Mouse (Mus musculus): ENCODE data around the gene Abi3. TPM values are rescaled to one million over a fixed set of nuclear protein-coding genes. Genes with fewer than 3 reads are reported as not detected.

Gene Abi3
- polyA plus RNA-seq, 1 experiment from 2014 or later = 17.0 TPM

DNA sequence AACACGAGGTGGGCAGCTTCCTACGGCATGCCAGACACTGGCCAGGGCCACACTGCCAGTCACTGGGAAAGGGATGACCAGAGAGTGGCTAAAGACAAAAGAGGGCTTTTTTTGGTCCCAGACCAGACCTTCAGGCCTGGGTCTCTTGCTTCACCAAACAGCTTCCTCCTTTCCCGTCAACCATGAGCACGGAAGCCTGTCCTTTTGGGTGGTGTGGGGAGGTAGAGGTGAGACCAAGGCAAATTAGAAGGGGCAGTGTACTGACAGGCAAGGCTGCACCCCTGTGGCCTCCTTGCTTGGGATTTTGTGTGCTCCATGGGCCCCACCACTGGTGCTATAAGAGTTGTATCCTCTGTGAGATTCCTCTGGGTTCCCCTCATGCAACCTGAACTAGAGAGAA is 3.7 kb downstream of the Abi3 start:
- no peak overlapping the region for H3K9ac ChIP-seq
- no peak overlapping the region for H3K27ac ChIP-seq (replicated peaks)
- no peaks in the 10 kb centered on the region for H3K36me3 ChIP-seq
- peaks cover 64% of the 10 kb centered on the region for H3K4me1 ChIP-seq
- WGBS = 64% methylated on average over 4 of the region's 4 CpGs
- H3K27me3 ChIP-seq (replicated peaks) = peaks cover 43% of the 10 kb centered on the region
- peak overlapping the region; percentile 64 for H3K4me2 ChIP-seq
- no peak overlapping the region for H3K4me3 ChIP-seq
- ATAC-seq (ENCODE audit: extremely low read depth, insufficient number of reproducible peaks, low FRiP score, low TSS enrichment) = no peak
- H3K9me3 ChIP-seq = no peaks in the 10 kb centered on the region

DNA sequence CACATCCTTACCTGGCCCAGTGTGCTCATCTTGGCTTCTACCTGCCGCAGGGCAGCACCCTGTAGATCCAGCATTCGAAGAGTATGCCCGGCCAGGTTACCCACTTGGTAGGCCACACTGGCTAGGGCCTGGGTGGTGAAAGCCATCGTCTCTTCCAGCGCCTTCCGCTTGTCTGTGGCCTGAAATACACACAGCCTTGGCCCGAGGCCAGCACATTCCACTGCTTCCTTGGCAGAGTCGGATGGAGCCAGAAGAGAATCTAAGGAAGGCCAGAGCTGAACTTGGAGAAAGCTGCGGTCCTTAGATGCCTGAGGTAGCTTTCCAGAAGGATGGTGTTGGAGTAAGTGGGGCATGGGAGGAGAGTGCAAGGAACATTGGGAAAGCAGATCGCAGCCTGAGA is 5.2 kb downstream of the Abi3 start, which contains the start of gene Gngt2:
TSS of gene Gngt2 (plus strand) at position 158 of the 400 bp plus-strand sequence.
- Histone ChIP-seq H3K4me2 (peak within 1 kb of the TSS; percentile 64), H3K9me3 (no peaks in the 10 kb centered on the region), H3K27me3 (replicated peaks) (peaks cover 48% of the 10 kb centered on the region), H3K9ac (peak within 1 kb of the TSS; percentile 33), H3K4me3 (peak within 1 kb of the TSS; percentile 9), H3K36me3 (no peaks in the 10 kb centered on the region), H3K27ac (replicated peaks) (peak within 1 kb of the TSS; percentile 70), H3K4me1 (peaks cover 64% of the 10 kb centered on the region)
- WGBS = 19% methylated on average over 10 of the region's 10 CpGs
- no peak for ATAC-seq (ENCODE audit: extremely low read depth, insufficient number of reproducible peaks, low FRiP score, low TSS enrichment)

DNA sequence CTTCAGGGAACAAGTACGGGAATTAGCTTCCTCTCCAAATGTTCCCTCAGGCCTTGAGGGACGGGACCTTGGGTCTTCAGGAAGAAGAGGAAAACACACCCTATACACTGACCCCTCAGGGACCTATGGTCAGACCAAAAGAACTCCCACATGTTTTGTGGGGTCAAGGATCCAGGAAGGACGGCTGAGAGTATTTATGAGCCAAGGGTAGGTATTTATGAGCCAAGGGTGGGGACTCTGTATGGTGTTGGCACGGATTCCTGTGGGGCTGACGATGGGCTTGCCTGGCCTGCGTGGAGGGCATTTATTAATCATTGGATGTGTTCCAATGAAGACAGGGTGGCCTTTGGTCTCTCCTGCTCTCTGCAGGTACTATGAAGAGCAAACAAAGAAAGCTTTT is 5.8 kb downstream of the Abi3 start:
- Histone ChIP-seq H3K4me3 (no peak overlapping the region), H3K9ac (no peak overlapping the region; the same call in 1 of the 2 replicates), H3K36me3 (no peaks in the 10 kb centered on the region), H3K4me1 (peaks cover 61% of the 10 kb centered on the region), H3K9me3 (no peaks in the 10 kb centered on the region), H3K27ac (replicated peaks) (peak overlapping the region; percentile 70), H3K27me3 (replicated peaks) (peaks cover 49% of the 10 kb centered on the region), H3K4me2 (peak overlapping the region; percentile 52)
- no peak for ATAC-seq (ENCODE audit: extremely low read depth, insufficient number of reproducible peaks, low FRiP score, low TSS enrichment)
- 56% methylated on average over 6 of the region's 6 CpGs for WGBS

DNA sequence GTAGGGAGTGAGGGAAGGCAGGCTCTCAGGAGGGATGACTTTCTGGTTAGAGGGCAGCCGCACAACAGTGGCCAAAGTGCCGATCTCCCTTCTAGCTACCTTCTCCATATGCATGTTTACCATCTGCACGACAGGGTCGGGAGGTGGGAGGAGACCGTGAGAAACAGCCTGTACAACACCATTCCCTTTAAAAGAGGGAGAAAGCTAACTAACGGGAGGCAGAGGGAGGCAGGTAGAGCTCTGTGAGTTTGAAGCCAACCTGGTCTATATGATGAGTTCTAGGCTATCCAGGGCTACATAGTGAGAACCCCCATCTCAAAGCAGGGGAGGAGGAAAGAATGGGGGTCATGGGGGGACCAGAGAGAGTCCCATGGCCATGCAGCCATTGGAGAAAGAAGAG is 6.4 kb downstream of the Abi3 start:
- ATAC-seq (ENCODE audit: extremely low read depth, insufficient number of reproducible peaks, low FRiP score, low TSS enrichment) = no peak
- H3K27ac ChIP-seq (replicated peaks) = peak overlapping the region; percentile 70
- H3K27me3 ChIP-seq (replicated peaks) = peaks cover 49% of the 10 kb centered on the region
- WGBS = 25% methylated on average over 6 of the region's 6 CpGs
- H3K9me3 ChIP-seq = no peaks in the 10 kb centered on the region
- H3K36me3 ChIP-seq = no peaks in the 10 kb centered on the region
- no peak overlapping the region for H3K4me3 ChIP-seq
- H3K4me2 ChIP-seq = peak overlapping the region; percentile 52
- H3K9ac ChIP-seq = peak overlapping the region; percentile 38
- H3K4me1 ChIP-seq = peaks cover 67% of the 10 kb centered on the region

DNA sequence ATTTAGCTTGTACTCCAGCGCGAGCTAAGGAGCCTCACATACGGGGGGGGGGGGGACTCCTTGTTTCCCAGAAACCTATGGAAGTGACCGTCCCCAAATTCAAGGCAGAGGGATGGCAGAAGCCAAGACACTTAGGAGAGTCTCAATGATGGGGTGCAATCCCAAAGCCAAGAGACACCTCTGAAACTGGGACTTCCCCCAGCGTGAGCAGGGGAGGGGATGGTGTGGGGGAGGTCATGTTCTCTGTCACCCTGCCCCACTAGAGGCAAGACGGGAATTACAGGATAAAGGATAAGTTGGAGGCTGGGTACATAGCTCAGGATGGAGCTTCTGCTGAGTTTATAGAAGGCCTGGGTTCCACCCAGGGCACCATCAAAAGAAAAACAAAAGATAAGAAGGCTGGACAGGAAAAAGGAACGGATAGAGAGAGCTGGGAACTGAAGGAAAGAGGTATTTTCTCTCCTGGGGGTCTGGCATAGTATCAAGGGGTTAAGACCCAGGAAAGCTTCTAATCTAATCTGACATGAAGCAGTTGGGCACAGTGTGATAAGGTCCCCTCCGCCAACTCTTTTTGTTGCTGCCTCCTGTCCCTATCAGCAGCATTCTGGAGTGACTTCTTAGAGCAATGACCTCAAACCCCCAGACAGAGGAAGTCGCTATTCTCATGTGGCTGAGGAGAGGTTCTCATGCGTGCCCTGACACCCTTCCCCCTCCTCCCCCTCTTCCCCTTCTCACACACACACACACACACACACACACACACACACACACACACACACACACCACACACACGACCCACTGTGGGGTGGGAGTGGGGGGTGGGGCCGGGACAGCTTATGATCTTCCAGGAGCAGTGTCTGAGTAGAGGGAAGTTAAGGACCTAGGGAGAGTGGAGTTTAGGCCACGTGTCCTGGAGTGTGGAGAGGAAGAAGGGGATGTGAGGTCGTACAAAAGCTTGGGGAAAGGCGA is 7.2 kb downstream of the Abi3 start:
- peak overlapping the region; percentile 52 for H3K4me2 ChIP-seq
- H3K9ac ChIP-seq = peak overlapping the region; percentile 38; the same call in 1 of the 2 replicates
- peak; percentile 37; the same call in 1 of the 2 replicates for ATAC-seq (ENCODE audit: extremely low read depth, insufficient number of reproducible peaks, low FRiP score, low TSS enrichment)
- H3K4me3 ChIP-seq = 0 out of 2 replicates have a peak overlapping the region, but pooled peaks have one; percentile 16
- H3K27ac ChIP-seq (replicated peaks) = peak overlapping the region; percentile 70
- WGBS = 10% methylated on average over 15 of the region's 15 CpGs
- peaks cover 75% of the 10 kb centered on the region for H3K4me1 ChIP-seq
- peaks cover 52% of the 10 kb centered on the region for H3K27me3 ChIP-seq (replicated peaks)
- H3K36me3 ChIP-seq = no peaks in the 10 kb centered on the region
- no peaks in the 10 kb centered on the region for H3K9me3 ChIP-seq

DNA sequence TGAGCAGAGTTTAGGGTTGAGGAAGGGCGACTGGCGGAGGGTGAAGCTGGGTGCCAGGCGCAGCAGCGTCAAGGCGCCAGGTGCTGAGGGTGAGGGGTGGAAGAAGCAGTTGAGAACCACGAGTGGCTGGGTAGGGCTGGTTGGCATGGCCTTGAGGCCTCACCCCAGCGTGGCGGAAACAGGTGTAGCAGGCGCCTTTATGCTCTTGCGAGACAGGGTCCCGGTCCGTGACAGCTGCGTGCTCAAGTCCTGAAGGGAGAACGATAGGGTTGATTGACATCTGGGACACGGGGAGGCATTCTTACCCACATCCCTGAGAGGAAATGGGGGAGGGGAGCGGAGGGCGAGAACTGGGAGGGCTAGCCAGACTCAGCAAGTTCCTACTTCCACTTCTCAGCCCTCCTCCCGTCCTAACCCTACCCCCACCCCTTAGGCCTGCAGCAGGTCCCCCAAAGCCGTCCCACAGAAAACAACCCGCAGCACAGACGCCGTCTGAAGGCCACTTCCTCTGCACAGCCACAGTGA is 8.1 kb downstream of the Abi3 start:
- Histone ChIP-seq H3K9ac (peak overlapping the region; percentile 52; the same call in 1 of the 2 replicates), H3K4me2 (peak overlapping the region; percentile 52), H3K4me3 (peak overlapping the region; percentile 16; the same call in 1 of the 2 replicates), H3K27ac (replicated peaks) (peak overlapping the region; percentile 70; the same call in 1 of the 2 replicates), H3K4me1 (peaks cover 78% of the 10 kb centered on the region), H3K27me3 (replicated peaks) (peaks cover 60% of the 10 kb centered on the region), H3K36me3 (no peaks in the 10 kb centered on the region), H3K9me3 (no peaks in the 10 kb centered on the region)
- no peak for ATAC-seq (ENCODE audit: extremely low read depth, insufficient number of reproducible peaks, low FRiP score, low TSS enrichment)
- WGBS = 7% methylated on average over 22 of the region's 22 CpGs

DNA sequence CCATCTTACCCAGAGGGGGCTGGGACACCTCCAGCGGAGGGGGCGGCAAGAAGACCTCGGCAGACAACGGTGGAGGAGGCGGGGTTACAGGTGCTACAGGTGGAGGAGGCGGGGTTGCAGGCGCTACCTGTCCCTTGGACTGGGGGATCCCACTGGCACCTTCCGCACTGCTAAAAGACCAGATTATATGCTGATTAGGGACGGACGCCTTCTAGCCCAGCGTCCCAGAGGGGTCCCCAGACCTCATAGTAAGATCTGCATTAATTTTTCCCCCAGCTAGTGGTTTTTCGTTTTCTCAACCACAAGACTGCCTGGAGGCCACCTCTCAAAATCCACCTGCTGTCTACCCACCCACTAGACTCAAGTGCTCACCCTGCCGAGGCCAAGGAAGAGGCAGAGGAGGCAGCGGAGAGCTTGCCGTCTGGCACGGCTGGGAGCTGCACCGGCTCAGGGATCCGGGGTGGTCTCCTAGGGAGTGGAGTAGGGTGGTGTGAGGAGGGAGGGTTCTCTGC is 8.6 kb downstream of the Abi3 start:
- no peaks in the 10 kb centered on the region for H3K9me3 ChIP-seq
- peak overlapping the region; percentile 16; the same call in 1 of the 2 replicates for H3K4me3 ChIP-seq
- no peaks in the 10 kb centered on the region for H3K36me3 ChIP-seq
- ATAC-seq (ENCODE audit: extremely low read depth, insufficient number of reproducible peaks, low FRiP score, low TSS enrichment) = no peak
- peaks cover 78% of the 10 kb centered on the region for H3K4me1 ChIP-seq
- peak overlapping the region; percentile 52; the same call in 1 of the 2 replicates for H3K9ac ChIP-seq
- H3K27ac ChIP-seq (replicated peaks) = 0 out of 2 replicates have a peak overlapping the region, but pooled peaks have one; percentile 39
- peaks cover 65% of the 10 kb centered on the region for H3K27me3 ChIP-seq (replicated peaks)
- WGBS = 14% methylated on average over 18 of the region's 18 CpGs
- peak overlapping the region; percentile 52 for H3K4me2 ChIP-seq

DNA sequence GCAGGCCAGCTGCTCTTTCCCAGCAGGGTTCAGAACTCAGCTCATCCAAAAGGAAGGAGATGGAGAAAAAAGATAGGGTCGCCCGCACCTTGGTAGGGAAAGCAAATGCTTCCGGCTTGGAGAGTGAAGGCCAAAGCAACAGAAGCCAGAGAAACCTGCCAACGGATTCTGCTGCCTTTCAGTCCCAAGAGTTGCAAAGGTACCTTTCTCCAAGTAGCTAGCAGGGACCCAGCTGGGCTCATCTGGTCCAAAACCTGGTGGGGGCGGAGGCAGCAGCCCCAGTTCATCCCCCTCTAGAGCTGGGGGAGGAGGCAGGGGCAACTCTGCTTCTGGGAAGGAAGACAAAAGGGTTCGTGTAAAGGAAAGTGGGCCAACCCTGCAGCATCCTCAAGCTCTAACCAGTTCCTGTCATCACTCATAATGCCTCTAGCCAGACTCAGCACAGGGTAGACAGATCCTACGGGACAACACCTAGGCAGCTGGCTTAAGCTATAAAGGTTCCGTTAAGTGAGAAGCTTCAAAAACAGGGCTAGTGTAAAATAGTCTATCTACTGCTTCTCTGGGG is 9.2 kb downstream of the Abi3 start:
- H3K27ac ChIP-seq (replicated peaks) = no peak overlapping the region
- H3K4me2 ChIP-seq = no peak overlapping the region
- 37% methylated on average over 8 of the region's 8 CpGs for WGBS
- no peak for ATAC-seq (ENCODE audit: extremely low read depth, insufficient number of reproducible peaks, low FRiP score, low TSS enrichment)
- H3K4me1 ChIP-seq = peaks cover 74% of the 10 kb centered on the region
- H3K9me3 ChIP-seq = no peaks in the 10 kb centered on the region
- H3K9ac ChIP-seq = no peak overlapping the region
- no peak overlapping the region for H3K4me3 ChIP-seq
- H3K36me3 ChIP-seq = no peaks in the 10 kb centered on the region
- H3K27me3 ChIP-seq (replicated peaks) = peaks cover 71% of the 10 kb centered on the region

DNA sequence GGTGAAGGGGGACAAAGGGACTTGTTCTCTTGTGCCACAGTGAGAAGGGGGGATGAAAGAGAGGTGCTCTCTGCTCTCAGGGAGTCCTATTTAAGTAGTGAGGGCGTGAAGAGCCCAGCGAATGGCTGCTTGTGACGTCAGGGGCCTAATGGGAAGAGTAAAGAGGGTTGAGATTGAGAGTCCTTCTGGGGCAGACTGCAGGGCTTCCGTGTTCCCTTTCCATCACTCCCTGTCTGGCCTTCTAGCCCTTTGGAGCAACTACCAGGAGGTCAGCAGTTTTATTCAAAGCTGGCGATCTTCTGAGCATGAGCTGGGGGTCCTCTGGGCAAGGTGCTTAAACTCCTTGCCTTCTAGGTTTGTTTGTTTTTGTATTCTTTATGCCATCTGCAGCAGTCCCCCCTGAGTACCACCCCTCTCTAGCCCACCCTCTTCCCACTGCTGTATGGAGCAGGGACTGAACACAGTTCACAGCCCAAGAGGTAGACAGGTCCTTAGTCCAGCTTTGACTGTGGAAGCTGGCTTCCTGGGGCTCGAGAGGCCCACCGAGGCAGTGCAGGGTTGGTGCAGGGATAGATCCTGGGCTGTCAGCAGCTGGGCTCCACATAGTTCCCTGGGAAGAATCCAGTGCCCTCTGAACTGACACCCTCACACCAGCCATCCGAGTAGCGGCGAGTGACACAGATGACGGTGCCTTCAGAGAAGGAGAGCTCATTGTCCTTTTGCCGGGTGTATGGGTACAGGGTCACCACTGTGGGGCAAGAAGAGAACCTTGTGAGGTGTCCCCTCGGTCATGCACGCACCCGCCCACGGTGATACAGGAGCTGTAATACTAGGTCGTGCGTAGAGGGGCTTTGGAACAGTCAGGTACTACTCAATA is 9.9 kb downstream of the Abi3 start:
- peaks cover 68% of the 10 kb centered on the region for H3K4me1 ChIP-seq

DNA sequence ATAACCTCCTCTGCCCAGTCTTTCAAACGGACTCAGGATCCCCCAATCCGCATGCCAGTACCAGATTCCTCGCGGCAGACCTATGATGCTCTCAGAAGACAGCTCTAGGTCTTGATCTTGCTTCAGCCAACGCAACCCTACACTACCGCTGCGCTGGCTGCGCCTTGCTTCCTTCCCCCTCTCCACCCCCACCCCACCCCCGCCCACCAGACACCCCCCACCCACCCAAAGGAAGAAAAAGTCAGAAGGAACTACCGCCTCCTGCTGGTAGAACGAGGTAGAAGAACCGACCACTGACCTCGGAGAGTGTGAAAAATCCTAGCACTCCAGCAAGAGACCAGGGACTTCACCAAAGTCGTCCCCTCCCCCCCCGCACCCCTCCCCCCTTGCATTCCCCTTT is 10.6 kb downstream of the Abi3 start:
- Histone ChIP-seq H3K36me3 (no peaks in the 10 kb centered on the region), H3K27me3 (replicated peaks) (peaks cover 80% of the 10 kb centered on the region), H3K4me1 (peaks cover 67% of the 10 kb centered on the region), H3K27ac (replicated peaks) (no peak overlapping the region), H3K9me3 (no peaks in the 10 kb centered on the region), H3K9ac (no peak overlapping the region), H3K4me2 (peak overlapping the region; percentile 65), H3K4me3 (peak overlapping the region; percentile 44)
- WGBS = 10% methylated on average over 15 of the region's 15 CpGs
- no peak for ATAC-seq (ENCODE audit: extremely low read depth, insufficient number of reproducible peaks, low FRiP score, low TSS enrichment)

More for the DNA sequence above, 9.9 kb downstream of the Abi3 start:
- ATAC-seq (ENCODE audit: extremely low read depth, insufficient number of reproducible peaks, low FRiP score, low TSS enrichment) = no peak
- 50% methylated on average over 18 of the region's 18 CpGs for WGBS
- no peaks in the 10 kb centered on the region for H3K9me3 ChIP-seq
- H3K27ac ChIP-seq (replicated peaks) = no peak overlapping the region
- H3K9ac ChIP-seq = no peak overlapping the region
- H3K36me3 ChIP-seq = no peaks in the 10 kb centered on the region
- H3K4me2 ChIP-seq = no peak overlapping the region
- H3K27me3 ChIP-seq (replicated peaks) = peaks cover 75% of the 10 kb centered on the region
- no peak overlapping the region for H3K4me3 ChIP-seq

All from heart, embryonic 13.5 days (tissue).